Mouse (Mus musculus) heart, adult 2 months (tissue): ENCODE data around the gene Ociad1. TPM values are rescaled to one million over a fixed set of nuclear protein-coding genes. Genes with fewer than 3 reads are reported as not detected.
"Not testable (repeated sequence)": the region's sequence is repeated elsewhere in the genome, so short reads cannot be mapped to it uniquely, and the experiment has no call there.

Experiments used
- DNase-seq, 2 experiments: peaks; one replicate each; pipeline ENCODE4 v3.0.0; 2021
- H3K27ac ChIP-seq: fragments of 200-600 bp; 2 replicates; pipeline ENCODE4 v1.8.1; 2022
- H3K27me3 ChIP-seq: fragments of 200-500 bp; 2 replicates; pipeline ENCODE4 v1.6.1; 2012; ENCODE audit warnings: mild to moderate bottlenecking, low read length, inconsistent platforms, mixed read lengths; ENCODE audit not compliant: control insufficient read depth, insufficient read depth
- H3K36me3 ChIP-seq: fragments of 200-500 bp; 2 replicates; pipeline ENCODE4 v1.6.1; 2012; ENCODE audit warnings: low read length, inconsistent platforms; ENCODE audit not compliant: control insufficient read depth, insufficient read depth
- H3K4me1 ChIP-seq: fragments of 200-500 bp; 2 replicates; pipeline ENCODE4 v1.6.1; 2011; ENCODE audit warnings: low read length; ENCODE audit not compliant: control insufficient read depth, insufficient read depth
- H3K4me3 ChIP-seq: fragments of 200-600 bp; 2 replicates; pipeline ENCODE4 v1.8.1; 2022
- H3K79me2 ChIP-seq: fragments of 200-500 bp; replicated peaks from 2 replicates; pipeline ENCODE4 v1.6.1; 2012; ENCODE audit warnings: mild to moderate bottlenecking, inconsistent platforms, low read length, moderate library complexity, mixed read lengths; ENCODE audit not compliant: control insufficient read depth, insufficient read depth
- H3K9ac ChIP-seq: fragments of 200-500 bp; 2 replicates; pipeline ENCODE4 v1.6.1; 2012; ENCODE audit warnings: low read depth, mild to moderate bottlenecking, control low read depth, inconsistent platforms, low read length, mixed read lengths
- CTCF ChIP-seq: fragments of 200-600 bp; IDR thresholded peaks from 2 replicates; pipeline ENCODE4 v1.8.1; 2022; ENCODE audit warnings: antibody characterized with exemption, mild to moderate bottlenecking, moderate library complexity
- EP300 ChIP-seq: fragments of 200-500 bp; IDR thresholded peaks from 2 replicates; pipeline ENCODE4 v1.6.1; 2011; ENCODE audit warnings: low read depth, low read length, control low read depth; ENCODE audit not compliant: insufficient read depth
- POLR2A ChIP-seq: fragments of 200-500 bp; IDR thresholded peaks from 2 replicates; pipeline ENCODE4 v1.6.1; 2011; ENCODE audit warnings: mild to moderate bottlenecking, low read depth, low read length, control low read depth; ENCODE audit not compliant: insufficient read depth
- WGBS: fragments of 180-500 bp; shearing (Covaris S2); methylation state at CpG from one replicate; pipeline ENCODE4 v1.1.7; 2018; 5-methylcytosine and 5-hydroxymethylcytosine counted together
- intact Hi-C: fragments of 180-260 bp; cut with DNase I; formaldehyde crosslinking; loops from one replicate; pipeline ENCODE4 v1.15.1; 2025
- polyA plus RNA-seq: library from polyadenylated mRNA; depleted of rRNA; stranded (reverse); fragments of >200 nt; gene quantifications from 2 replicates; pipeline ENCODE4 v1.2.3, GENCODE M21; 2012
- total RNA-seq, 2 experiments: library from RNA; stranded (reverse); gene quantifications; 2 replicates each; pipeline ENCODE4 v1.2.3; 2021

Ociad1 gene
- total and polyA plus RNA-seq, 3 experiments = 83.4 to 249 (median 232) TPM

- no peaks in the 10 kb centered on the region; the same call in 1 of the 2 replicates for H3K4me1 ChIP-seq
- TF ChIP-seq CTCF = no peak
- TF ChIP-seq EP300 = no peak
- TF ChIP-seq POLR2A = no peak
- 0 out of 2 replicates have a peak, but pooled peaks cover 2% of the 10 kb centered on the region for H3K79me2 ChIP-seq
- 86% methylated on average over 10 of the region's 10 CpGs for WGBS
- H3K9ac ChIP-seq = no peak overlapping the region
- no peaks in the 10 kb centered on the region for H3K27me3 ChIP-seq
- no peak overlapping the region for H3K27ac ChIP-seq
- no peak for DNase-seq
- H3K4me3 ChIP-seq = no peak overlapping the region
- peaks cover 21% of the 10 kb centered on the region for H3K36me3 ChIP-seq
- intact Hi-C loops = loop anchor here (10.0 kb wide), 1 partner anchor 339 kb away; the partner anchor contains the start of gene Gm10135
These were observed 21.0 kb downstream of the Ociad1 start for GRCm38 (mm10) chr5:73313591-73313990.

GRCm38 (mm10) chr5:73314654-73315053 lies 22.1 kb downstream of the Ociad1 start:
- H3K79me2 ChIP-seq = no peaks in the 10 kb centered on the region
- H3K27me3 ChIP-seq = no peaks in the 10 kb centered on the region
- TF ChIP-seq EP300 (no peak), CTCF (no peak), POLR2A (no peak)
- no peaks in the 10 kb centered on the region; the same call in 1 of the 2 replicates for H3K4me1 ChIP-seq
- H3K36me3 ChIP-seq = peaks cover 19% of the 10 kb centered on the region
- H3K27ac ChIP-seq = no peak overlapping the region
- H3K9ac ChIP-seq = no peak overlapping the region
- H3K4me3 ChIP-seq = no peak overlapping the region
- intact Hi-C loops = loop anchor here (5.0 to 10.0 kb wide), 2 partner anchors 68 to 340 kb away; partner anchors contain the start of gene Gm10135
- WGBS = 93% methylated on average over 2 of the region's 2 CpGs
- no peak for DNase-seq

- Histone ChIP-seq H3K9ac (no peak overlapping the region), H3K36me3 (peaks cover 5% of the 10 kb centered on the region), H3K4me1 (no peaks in the 10 kb centered on the region; the same call in 1 of the 2 replicates), H3K27ac (no peak overlapping the region), H3K27me3 (no peaks in the 10 kb centered on the region), H3K4me3 (no peak overlapping the region), H3K79me2 (no peaks in the 10 kb centered on the region)
- no peak for DNase-seq
- intact Hi-C loops = loop anchor here (5.0 to 10.0 kb wide), 2 partner anchors 63 to 345 kb away; partner anchors contain the start of gene Gm10135
- WGBS = 89% methylated on average over 5 of the region's 5 CpGs
- TF ChIP-seq POLR2A = no peak
- TF ChIP-seq CTCF = no peak
- TF ChIP-seq EP300 = no peak
These were observed 26.7 kb downstream of the Ociad1 start for GRCm38 (mm10) chr5:73319306-73319705.

DNA sequence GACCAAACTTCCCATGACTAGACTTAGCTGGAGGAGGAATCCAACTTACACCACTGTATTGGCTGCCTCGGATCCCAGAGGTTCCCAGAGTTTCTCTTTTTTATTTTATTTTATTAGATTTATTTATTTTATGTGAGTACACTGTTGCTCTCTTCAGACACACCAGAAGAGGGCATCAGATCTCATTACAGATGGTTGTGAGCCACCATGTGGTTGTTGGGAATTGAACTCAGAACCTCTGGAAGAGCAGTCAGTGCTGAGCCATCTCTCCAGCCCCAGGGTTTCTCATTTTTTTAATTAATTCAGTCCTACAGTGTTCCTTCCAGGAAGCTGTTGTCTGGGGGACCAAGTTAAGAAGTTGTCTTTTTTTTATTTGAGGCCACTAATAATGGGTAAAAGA lies 30.1 kb downstream of the Ociad1 start:
- H3K79me2 ChIP-seq, H3K36me3 ChIP-seq, DNase-seq, H3K27ac ChIP-seq, intact Hi-C loops, H3K4me1 ChIP-seq, H3K4me3 ChIP-seq, H3K27me3 ChIP-seq, H3K9ac ChIP-seq: not testable (repeated sequence)
- 95% methylated on average over 1 of the region's 1 CpGs for WGBS
- 0 out of 2 replicates have a peak, but pooled peaks have one; percentile 6 for TF ChIP-seq CTCF

- DNase-seq = no peak
- intact Hi-C loops = no loop called here
These were observed 31.0 kb downstream of the Ociad1 start for GRCm38 (mm10) chr5:73323602-73324001.

GRCm38 (mm10) chr5:73324526-73325170 lies 32.1 kb downstream of the Ociad1 start:
- intact Hi-C loops = no loop called here
- no peak overlapping the region for H3K27ac ChIP-seq
- DNase-seq = no peak
- H3K4me1 ChIP-seq = no peaks in the 10 kb centered on the region
- no peaks in the 10 kb centered on the region for H3K36me3 ChIP-seq
- no peaks in the 10 kb centered on the region for H3K79me2 ChIP-seq
- WGBS = 78% methylated on average over 8 of the region's 8 CpGs
- TF ChIP-seq POLR2A (no peak), EP300 (no peak)
- no peak overlapping the region for H3K9ac ChIP-seq
- H3K4me3 ChIP-seq = no peak overlapping the region
- no peaks in the 10 kb centered on the region for H3K27me3 ChIP-seq

More at GRCm38 (mm10) chr5:73323602-73324001, 31.0 kb downstream of the Ociad1 start:
- TF ChIP-seq CTCF (no peak), POLR2A (no peak), EP300 (no peak)
- Histone ChIP-seq H3K36me3 (no peaks in the 10 kb centered on the region), H3K4me1 (no peaks in the 10 kb centered on the region), H3K4me3 (no peak overlapping the region), H3K79me2 (no peaks in the 10 kb centered on the region), H3K27me3 (no peaks in the 10 kb centered on the region), H3K9ac (no peak overlapping the region), H3K27ac (no peak overlapping the region)
- 77% methylated on average over 5 of the region's 5 CpGs for WGBS
